11 mouse cellular contexts compared by ENCODE assay signal in genomic region chr3:96226695-96227648, GRCm38 (mm10). TPM values are rescaled to one million over a fixed set of nuclear protein-coding genes. Genes with fewer than 3 reads are reported as not detected.
A peak's percentile ranks its signal among the peaks of the same experiment; 100 is the strongest.
DNase-seq lines count a peak whose midpoint lies in the region; ATAC-seq and TF ChIP-seq lines count a peak whose summit lies in the region.
"Had no signal": no experiment of that assay in that cellular context is flagged by ENCODE, and none has a peak within 500 bp of the region (broad histone marks: within the 10 kb centered on the region; RNA-seq: fewer than 3 reads in every experiment).

No protein-coding gene starts in this region.

- H3K27me3 ChIP-seq in lung, embryonic 16.5 days (ENCODE audit: control insufficient read depth, insufficient read depth, low read depth, low read length): no peaks in the 10 kb centered on the region
- no peaks in the 10 kb centered on the region for H3K27me3 ChIP-seq in neural tube, embryonic 15.5 days (replicated peaks)
- H3K27me3 ChIP-seq: heart, embryonic 13.5 days; neural tube, embryonic 13.5 days had no signal

- 44% methylated on average over 8 of the region's 8 CpGs for WGBS in lung, embryonic 16.5 days
- 77% methylated on average over 8 of the region's 8 CpGs for WGBS in neural tube, embryonic 15.5 days

- 0 out of 2 replicates have a peak overlapping the region, but pooled peaks have one; percentile 20 for H3K9ac ChIP-seq in lung, embryonic 16.5 days (ENCODE audit: low read length)
- H3K9ac ChIP-seq in neural tube, embryonic 15.5 days (replicated peaks): no peak overlapping the region
- H3K9ac ChIP-seq: heart, embryonic 13.5 days; neural tube, embryonic 13.5 days had no signal

- no peak for TF ChIP-seq CTCF in embryonic fibroblast, embryonic 13.5 days (IDR thresholded peaks at IDR 0.05; ENCODE audit: borderline replicate concordance, insufficient read depth, low read length)

- intact Hi-C loops in left cerebral cortex, postnatal 14 days (cut with DNase I): loop anchor here (10.0 kb wide), 1 partner anchor 162 kb away; no protein-coding TSS in a partner anchor

- H3K27ac ChIP-seq in lung, embryonic 16.5 days (ENCODE audit: low read length): no peak overlapping the region
- H3K27ac ChIP-seq in embryonic fibroblast, embryonic 13.5 days (ENCODE audit: insufficient read depth, low read length): peak overlapping the region; percentile 57
- H3K27ac ChIP-seq in neural tube, embryonic 15.5 days (replicated peaks): no peak overlapping the region
- H3K27ac ChIP-seq: heart, embryonic 13.5 days; kidney, postnatal 0 days; neural tube, embryonic 13.5 days had no signal

- no peaks in the 10 kb centered on the region for H3K36me3 ChIP-seq in lung, embryonic 16.5 days (ENCODE audit: control insufficient read depth, insufficient read depth, low read length)
- H3K36me3 ChIP-seq in neural tube, embryonic 15.5 days: no peaks in the 10 kb centered on the region
- H3K36me3 ChIP-seq: heart, embryonic 13.5 days; neural tube, embryonic 13.5 days had no signal

- TF ChIP-seq POLR2A in embryonic fibroblast, embryonic 13.5 days (IDR thresholded peaks at IDR 0.05; ENCODE audit: low read depth, low read length): no peak

- ATAC-seq in lung, embryonic 16.5 days (ENCODE audit: low read depth): peak; percentile 16; the same call in 1 of the 2 replicates
- peak; percentile 23; the same call in 1 of the 2 replicates for ATAC-seq in neutrophil, adult 5-6 weeks (ENCODE audit: extremely low read depth, insufficient number of reproducible peaks, low FRiP score, poor library complexity, severe bottlenecking)
- no peak for ATAC-seq in neural tube, embryonic 15.5 days (ENCODE audit: low FRiP score)

- DNase-seq in cerebellum, adult 9-10 months: peak; percentile 12
- DNase-seq in cerebellum, adult 18-20 months: no peak
- no peak for DNase-seq in lung, postnatal 4 days
- DNase-seq in left cerebral cortex, postnatal 14 days (ENCODE audit: low spot score in 2 of 2): no peak

- H3K4me3 ChIP-seq in lung, embryonic 16.5 days (ENCODE audit: low read length): no peak overlapping the region
- H3K4me3 ChIP-seq in embryonic fibroblast, embryonic 13.5 days (ENCODE audit: insufficient read depth, low read length): no peak overlapping the region
- H3K4me3 ChIP-seq in neural tube, embryonic 15.5 days (replicated peaks): no peak overlapping the region
- H3K4me3 ChIP-seq: heart, embryonic 13.5 days; neural tube, embryonic 13.5 days had no signal

- H3K9me3 ChIP-seq in lung, embryonic 16.5 days (ENCODE audit: control insufficient read depth, low read length): no peaks in the 10 kb centered on the region
- no peaks in the 10 kb centered on the region for H3K9me3 ChIP-seq in neural tube, embryonic 15.5 days (replicated peaks)
- H3K9me3 ChIP-seq: heart, embryonic 13.5 days; neural tube, embryonic 13.5 days had no signal

- H3K4me1 ChIP-seq in lung, embryonic 16.5 days (replicated peaks; ENCODE audit: control insufficient read depth, insufficient read depth, low read length): peaks cover 15% of the 10 kb centered on the region
- peaks cover 8% of the 10 kb centered on the region for H3K4me1 ChIP-seq in embryonic fibroblast, embryonic 13.5 days (ENCODE audit: control insufficient read depth, insufficient read depth, low read length)
- peaks cover 18% of the 10 kb centered on the region for H3K4me1 ChIP-seq in neural tube, embryonic 15.5 days

- no peak overlapping the region for H3K4me2 ChIP-seq in lung, embryonic 16.5 days (ENCODE audit: low read depth, low read length)
- no peak overlapping the region for H3K4me2 ChIP-seq in neural tube, embryonic 15.5 days
- H3K4me2 ChIP-seq: heart, embryonic 13.5 days; neural tube, embryonic 13.5 days had no signal

RNA-seq across cellular contexts. Expression of gene Hist2h2be, which starts 6.1 kb away (rescaled TPM):
- 7.5 and 8.8 TPM in 2 replicates for polyA plus RNA-seq in lung, embryonic 16.5 days (2015; fragmentation: Nextera tagmentation; extraction: Ambion mirVana)
- polyA plus RNA-seq in embryonic fibroblast, embryonic 13.5 days (2011; ENCODE audit: insufficient read length, low read depth, missing spikeins): 1.1 and 1.2 TPM in 2 replicates
- total RNA-seq in neutrophil, adult 5-6 weeks (2017): 18.0 and 21.3 TPM in 2 replicates
- 4.0 and 4.6 TPM in 2 replicates for polyA plus RNA-seq in neural tube, embryonic 15.5 days (2015; fragmentation: Nextera tagmentation; extraction: Ambion mirVana)
- total RNA-seq in left cerebral cortex, postnatal 14 days (2021): 1 to 10 TPM; 2.3 to 3.8 TPM

RNA-seq across cellular contexts. Expression of gene Hist2h2ac, which starts 6.3 kb away (rescaled TPM):
- polyA plus RNA-seq in lung, embryonic 16.5 days (2015; fragmentation: Nextera tagmentation; extraction: Ambion mirVana): 8.9 and 9.0 TPM in 2 replicates
- 4.4 and 5.3 TPM in 2 replicates for polyA plus RNA-seq in embryonic fibroblast, embryonic 13.5 days (2011; ENCODE audit: insufficient read length, low read depth, missing spikeins)
- 316 and 362 TPM in 2 replicates for total RNA-seq in neutrophil, adult 5-6 weeks (2017)
- polyA plus RNA-seq in neural tube, embryonic 15.5 days (2015; fragmentation: Nextera tagmentation; extraction: Ambion mirVana): 0.72 and 3.5 TPM in 2 replicates
- total RNA-seq in left cerebral cortex, postnatal 14 days (2021): 10 to 100 TPM; 20.6 to 28.7 TPM

RNA-seq across cellular contexts. Expression of gene Hist2h2ab, which starts 7.3 kb away (rescaled TPM):
- polyA plus RNA-seq in lung, embryonic 16.5 days (2015; fragmentation: Nextera tagmentation; extraction: Ambion mirVana): 1.3 and 1.9 TPM in 2 replicates
- not detected in 2 replicates for polyA plus RNA-seq in embryonic fibroblast, embryonic 13.5 days (2011; ENCODE audit: insufficient read length, low read depth, missing spikeins)
- total RNA-seq in neutrophil, adult 5-6 weeks (2017): 10.6 and 11.1 TPM in 2 replicates
- 0.47 TPM in 1 of 2 replicates, not detected in the other for polyA plus RNA-seq in neural tube, embryonic 15.5 days (2015; fragmentation: Nextera tagmentation; extraction: Ambion mirVana)
- total RNA-seq in left cerebral cortex, postnatal 14 days (2021): 10 to 100 TPM in 1 of 2 experiments, 1 to 10 TPM in 1; 7.4 to 11.7 TPM
- polyA plus RNA-seq: heart, embryonic 13.5 days; kidney, postnatal 0 days had no signal

RNA-seq across cellular contexts. Expression of gene Bola1, which starts 7.5 kb away (rescaled TPM):
- polyA plus RNA-seq in lung, embryonic 16.5 days (2015; fragmentation: Nextera tagmentation; extraction: Ambion mirVana): 51.4 and 51.6 TPM in 2 replicates
- polyA plus RNA-seq in embryonic fibroblast, embryonic 13.5 days (2011; ENCODE audit: insufficient read length, low read depth, missing spikeins): 9.6 and 10.4 TPM in 2 replicates
- 9.8 and 11.5 TPM in 2 replicates for total RNA-seq in neutrophil, adult 5-6 weeks (2017)
- 53.9 and 58.6 TPM in 2 replicates for polyA plus RNA-seq in neural tube, embryonic 15.5 days (2015; fragmentation: Nextera tagmentation; extraction: Ambion mirVana)
- 10 to 100 TPM; 16.8 to 17.6 TPM for total RNA-seq in left cerebral cortex, postnatal 14 days (2021)

RNA-seq across cellular contexts. Expression of gene Hist2h3c2, which starts 12.0 kb away (rescaled TPM):
- 3.6 and 4.7 TPM in 2 replicates for polyA plus RNA-seq in lung, embryonic 16.5 days (2015; fragmentation: Nextera tagmentation; extraction: Ambion mirVana)
- polyA plus RNA-seq in embryonic fibroblast, embryonic 13.5 days (2011; ENCODE audit: insufficient read length, low read depth, missing spikeins): 10.0 and 16.5 TPM in 2 replicates
- 4.4 and 5.5 TPM in 2 replicates for total RNA-seq in neutrophil, adult 5-6 weeks (2017)
- 1.3 and 2.5 TPM in 2 replicates for polyA plus RNA-seq in neural tube, embryonic 15.5 days (2015; fragmentation: Nextera tagmentation; extraction: Ambion mirVana)
- total RNA-seq in left cerebral cortex, postnatal 14 days (2021): 1 to 10 TPM; 8.4 to 9.7 TPM
